Mouse (Mus musculus) stomach, postnatal 0 days (tissue): ENCODE results near the gene Crebrf. TPM values are rescaled to one million over a fixed set of nuclear protein-coding genes. Genes with fewer than 3 reads are reported as not detected.
A peak's percentile ranks its signal among the peaks of the same experiment; 100 is the strongest.

Source experiments
- ATAC-seq: fragments of 200-750 bp; cut with Nextera tagmentation; 2 replicates; pipeline ENCODE4 v1.8.0; 2017; ENCODE audit not compliant: low FRiP score, low TSS enrichment
- DNase-seq: peaks from one replicate; pipeline ENCODE4 v3.0.0-alpha.2; 2016; ENCODE audit warnings: low spot score
- H3K27ac ChIP-seq: fragments of 300-500 bp; sonication (generic); replicated peaks from 2 replicates; pipeline ENCODE4 v1.5.1; 2014; ENCODE audit warnings: mild to moderate bottlenecking, control low read depth
- H3K27me3 ChIP-seq: fragments of 300-500 bp; sonication (generic); 2 replicates; pipeline ENCODE4 v1.6.1; 2014; ENCODE audit warnings: low read length; ENCODE audit not compliant: control insufficient read depth, insufficient read depth
- H3K36me3 ChIP-seq: fragments of 300-500 bp; sonication (generic); 2 replicates; pipeline ENCODE4 v1.6.1; 2014; ENCODE audit warnings: low read length, mixed read lengths; ENCODE audit not compliant: control insufficient read depth, insufficient read depth
- H3K4me1 ChIP-seq: fragments of 300-500 bp; sonication (generic); replicated peaks from 2 replicates; pipeline ENCODE4 v1.6.1; 2014; ENCODE audit warnings: antibody characterized with exemption; ENCODE audit not compliant: control insufficient read depth, insufficient read depth
- H3K4me2 ChIP-seq: fragments of 300-500 bp; sonication (generic); replicated peaks from 2 replicates; pipeline ENCODE4 v1.6.1; 2014; ENCODE audit warnings: low read depth, mild to moderate bottlenecking, control low read depth, moderate library complexity
- H3K4me3 ChIP-seq: fragments of 300-500 bp; sonication (generic); 2 replicates; pipeline ENCODE4 v1.5.1; 2014; ENCODE audit warnings: low read depth, low read length, control low read depth
- H3K9ac ChIP-seq: fragments of 300-500 bp; sonication (generic); 2 replicates; pipeline ENCODE4 v1.6.1; 2014; ENCODE audit warnings: mild to moderate bottlenecking, low read length, control low read depth, mixed read lengths
- H3K9me3 ChIP-seq: fragments of 300-500 bp; sonication (generic); 2 replicates; pipeline ENCODE4 v1.6.1; 2016; ENCODE audit warnings: low read length; ENCODE audit not compliant: control insufficient read depth
- CTCF ChIP-seq: IDR thresholded peaks from 2 replicates; pipeline ENCODE4 v1.5.1; 2016; ENCODE audit warnings: antibody characterized with exemption, low read depth, mild to moderate bottlenecking, moderate library complexity
- EP300 ChIP-seq: optimal IDR thresholded peaks from 2 replicates; pipeline ENCODE3; 2016; ENCODE audit warnings: antibody characterized with exemption
- WGBS: fragments of 180-500 bp; shearing (Covaris S2); extraction: QIAGEN DNeasy Blood & Tissue Kit; methylation state at CpG from one replicate; pipeline ENCODE4 v1.1.7; 2014; 5-methylcytosine and 5-hydroxymethylcytosine counted together
- polyA plus RNA-seq: library from polyadenylated mRNA; unstranded; fragments of >200 nt; fragmentation: Nextera tagmentation; extraction: Ambion mirVana; gene quantifications from 2 replicates; pipeline ENCODE4 v1.2.1, GENCODE M21; 2015

The Crebrf gene
- polyA plus RNA-seq, 1 experiment from 2014 or later, result 9.3 TPM

DNA sequence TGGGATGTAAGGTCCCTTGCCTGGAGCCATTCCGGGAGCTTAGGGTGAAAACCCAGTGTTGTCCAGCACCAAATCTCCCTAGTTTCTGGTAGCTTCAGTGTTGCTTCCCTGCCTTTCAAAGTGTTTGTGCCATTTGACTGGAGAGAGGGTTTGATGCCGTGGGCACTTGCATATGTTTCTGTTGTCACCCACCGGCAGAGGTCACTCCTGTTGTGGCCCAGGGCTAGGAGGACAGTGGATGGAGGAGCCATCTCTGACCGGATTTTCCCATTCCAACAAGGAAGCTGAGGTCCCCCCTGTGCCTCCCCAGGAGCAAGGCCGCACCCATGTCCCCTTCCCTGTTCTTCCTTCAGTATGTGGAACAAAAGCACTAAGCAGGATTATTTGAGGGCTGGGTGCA is 25.2 kb upstream of the Crebrf start:
- no peaks in the 10 kb centered on the region for H3K9me3 ChIP-seq
- H3K27me3 ChIP-seq, result no peaks in the 10 kb centered on the region
- H3K36me3 ChIP-seq, result no peaks in the 10 kb centered on the region
- no peak overlapping the region for H3K27ac ChIP-seq
- H3K4me2 ChIP-seq, result no peak overlapping the region
- no peak for TF ChIP-seq CTCF
- TF ChIP-seq EP300, result no peak
- H3K4me1 ChIP-seq, result no peaks in the 10 kb centered on the region
- H3K4me3 ChIP-seq, result no peak overlapping the region
- ATAC-seq, result no peak
- 85% methylated on average over 5 of the region's 5 CpGs for WGBS
- DNase-seq, result no peak
- H3K9ac ChIP-seq, result no peak overlapping the region

DNA sequence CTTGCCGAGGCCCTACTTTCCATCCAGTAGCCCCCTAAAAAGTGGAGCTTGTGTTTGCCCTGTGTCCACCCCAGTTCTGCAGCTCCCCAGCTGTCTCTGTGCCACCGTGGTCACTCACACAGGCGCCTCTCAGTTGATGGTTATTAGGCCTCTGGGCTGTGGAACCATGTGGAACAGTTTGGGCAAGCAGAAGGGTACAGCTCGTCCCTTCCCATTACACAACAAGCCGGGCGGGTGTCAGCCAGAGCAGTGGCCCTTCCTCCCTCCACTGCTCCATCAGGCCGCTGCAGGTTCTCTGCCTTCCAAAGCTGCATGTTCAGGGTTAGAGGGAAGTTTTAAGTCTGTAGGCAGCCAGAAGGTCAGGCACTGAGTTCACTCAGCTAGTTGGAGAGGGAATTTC is 24.3 kb upstream of the Crebrf start:
- no peak for DNase-seq
- WGBS, result 85% methylated on average over 7 of the region's 7 CpGs
- no peak for TF ChIP-seq CTCF
- no peak for TF ChIP-seq EP300

GRCm38 (mm10) chr17:26693424-26693823 is 22.0 kb upstream of the Crebrf start:
- H3K27me3 ChIP-seq, result no peaks in the 10 kb centered on the region
- no peak overlapping the region for H3K4me2 ChIP-seq
- no peak overlapping the region for H3K4me3 ChIP-seq
- H3K4me1 ChIP-seq, result no peaks in the 10 kb centered on the region
- H3K9ac ChIP-seq, result no peak overlapping the region
- H3K9me3 ChIP-seq, result no peaks in the 10 kb centered on the region
- WGBS, result 69% methylated on average over 7 of the region's 7 CpGs
- H3K36me3 ChIP-seq, result peaks cover 10% of the 10 kb centered on the region
- H3K27ac ChIP-seq, result 0 out of 2 replicates have a peak overlapping the region, but pooled peaks have one; percentile 4
- DNase-seq (no peak), ATAC-seq (no peak)
- TF ChIP-seq CTCF (no peak), EP300 (no peak)

More for the DNA sequence above, 24.3 kb upstream of the Crebrf start:
- H3K4me1 ChIP-seq, result no peaks in the 10 kb centered on the region
- no peaks in the 10 kb centered on the region for H3K27me3 ChIP-seq
- H3K9ac ChIP-seq, result no peak overlapping the region
- ATAC-seq, result no peak
- no peak overlapping the region for H3K4me2 ChIP-seq
- H3K9me3 ChIP-seq, result no peaks in the 10 kb centered on the region
- peaks cover 3% of the 10 kb centered on the region; the same call in 1 of the 2 replicates for H3K36me3 ChIP-seq
- H3K4me3 ChIP-seq, result no peak overlapping the region
- no peak overlapping the region for H3K27ac ChIP-seq

DNA sequence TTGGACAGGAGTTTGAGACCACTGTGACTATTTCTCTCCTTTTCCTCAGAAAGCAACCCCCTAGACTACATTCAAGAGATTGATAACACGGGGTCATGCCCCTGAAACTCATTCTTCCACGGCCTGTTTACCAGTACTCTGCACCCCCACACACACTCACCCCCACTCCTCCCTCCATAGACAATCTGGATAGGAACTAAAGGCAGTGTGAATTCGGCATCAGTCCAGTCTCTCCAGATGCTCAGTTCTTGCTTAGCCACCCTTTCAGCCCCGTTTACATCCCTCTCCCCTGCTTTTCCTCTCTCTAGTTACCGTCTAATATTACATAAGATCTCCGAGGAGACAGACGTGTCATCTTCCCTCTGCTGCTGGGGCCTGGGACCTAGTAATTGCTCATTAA is 21.3 kb upstream of the Crebrf start:
- WGBS, result 45% methylated on average over 7 of the region's 7 CpGs
- no peak overlapping the region for H3K9ac ChIP-seq
- no peaks in the 10 kb centered on the region for H3K4me1 ChIP-seq

DNA sequence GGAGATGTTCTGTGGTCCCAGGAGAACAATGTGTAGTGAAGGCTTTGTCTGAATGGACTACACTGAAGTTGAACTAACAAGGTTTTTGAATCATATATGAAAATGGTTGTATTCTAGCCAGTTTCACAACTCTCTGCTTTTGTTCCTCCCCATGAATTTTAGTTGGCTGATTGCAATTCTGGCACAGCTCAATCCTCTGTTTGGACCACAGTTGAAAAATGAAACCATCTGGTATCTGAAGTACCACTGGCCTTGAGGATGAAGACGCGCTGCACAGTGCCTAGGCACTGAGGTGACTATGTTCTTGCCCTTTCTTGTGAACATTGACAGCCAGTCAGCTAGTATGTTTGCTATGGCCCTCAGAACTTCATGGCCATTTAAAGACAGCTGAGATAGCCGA is 20.3 kb upstream of the Crebrf start:
- Histone ChIP-seq H3K27me3 (no peaks in the 10 kb centered on the region), H3K36me3 (peaks cover 11% of the 10 kb centered on the region), H3K27ac (no peak overlapping the region), H3K4me2 (no peak overlapping the region), H3K4me3 (no peak overlapping the region), H3K4me1 (no peaks in the 10 kb centered on the region), H3K9me3 (no peaks in the 10 kb centered on the region), H3K9ac (no peak overlapping the region)
- no peak for ATAC-seq
- no peak for DNase-seq
- WGBS, result 89% methylated on average over 3 of the region's 3 CpGs
- TF ChIP-seq EP300 (no peak), CTCF (no peak)

More for the DNA sequence above, 21.3 kb upstream of the Crebrf start:
- Histone ChIP-seq H3K9me3 (no peaks in the 10 kb centered on the region), H3K36me3 (peaks cover 10% of the 10 kb centered on the region), H3K27me3 (no peaks in the 10 kb centered on the region), H3K4me2 (no peak overlapping the region), H3K27ac (no peak overlapping the region), H3K4me3 (no peak overlapping the region)
- ATAC-seq, result no peak
- TF ChIP-seq CTCF, result no peak
- TF ChIP-seq EP300, result no peak
- DNase-seq, result no peak

GRCm38 (mm10) chr17:26698846-26699245 is 16.6 kb upstream of the Crebrf start:
- no peak for DNase-seq
- ATAC-seq, result no peak
- no peak overlapping the region for H3K27ac ChIP-seq
- TF ChIP-seq EP300 (no peak), CTCF (peak; percentile 67)
- no peaks in the 10 kb centered on the region for H3K9me3 ChIP-seq
- H3K9ac ChIP-seq, result no peak overlapping the region
- no peaks in the 10 kb centered on the region for H3K4me1 ChIP-seq
- H3K4me3 ChIP-seq, result no peak overlapping the region
- H3K36me3 ChIP-seq, result peaks cover 16% of the 10 kb centered on the region
- 88% methylated on average over 5 of the region's 5 CpGs for WGBS
- no peak overlapping the region for H3K4me2 ChIP-seq
- H3K27me3 ChIP-seq, result no peaks in the 10 kb centered on the region
